Mouse (Mus musculus): ENCODE measurements around the gene Ppig. TPM values are rescaled to one million over a fixed set of nuclear protein-coding genes. Genes with fewer than 3 reads are reported as not detected.
A peak's percentile ranks its signal among the peaks of the same experiment; 100 is the strongest.

Gene Ppig
- polyA plus RNA-seq, 1 experiment from 2014 or later: 149 TPM

- no peak for ATAC-seq (replicated peaks; ENCODE audit: low FRiP score, low read depth)
- H3K36me3 ChIP-seq (ENCODE audit: insufficient read depth, low read length): no peaks in the 10 kb centered on the region
- DNase-seq (ENCODE audit: low spot score): no peak
- no peak overlapping the region for H3K4me3 ChIP-seq (replicated peaks; ENCODE audit: low read depth, low read length)
- no peaks in the 10 kb centered on the region for H3K4me1 ChIP-seq (replicated peaks; ENCODE audit: insufficient read depth, low read length)
- WGBS: 94% methylated on average over 3 of the region's 3 CpGs
- no peak overlapping the region for H3K9ac ChIP-seq (ENCODE audit: low read depth, low read length)
- no peak for TF ChIP-seq CTCF (IDR thresholded peaks at IDR 0.05; ENCODE audit: low read depth)
- no peaks in the 10 kb centered on the region for H3K27me3 ChIP-seq (ENCODE audit: insufficient read depth, low read length)
- no peak overlapping the region for H3K4me2 ChIP-seq (ENCODE audit: low read length)
- no peaks in the 10 kb centered on the region for H3K9me3 ChIP-seq (replicated peaks; ENCODE audit: low read length)
- no peak overlapping the region for H3K27ac ChIP-seq
These were observed 51.0 kb downstream of the Ppig start for GRCm38 (mm10) chr2:69773331-69773730.

- TF ChIP-seq CTCF (IDR thresholded peaks at IDR 0.05; ENCODE audit: low read depth): no peak
- Histone ChIP-seq H3K9ac (ENCODE audit: low read depth, low read length) (no peak overlapping the region), H3K36me3 (ENCODE audit: insufficient read depth, low read length) (0 out of 2 replicates have a peak, but pooled peaks cover 3% of the 10 kb centered on the region), H3K4me1 (replicated peaks; ENCODE audit: insufficient read depth, low read length) (no peaks in the 10 kb centered on the region), H3K9me3 (replicated peaks; ENCODE audit: low read length) (no peaks in the 10 kb centered on the region), H3K27ac (no peak overlapping the region), H3K4me3 (replicated peaks; ENCODE audit: low read depth, low read length) (no peak overlapping the region), H3K27me3 (ENCODE audit: insufficient read depth, low read length) (no peaks in the 10 kb centered on the region), H3K4me2 (ENCODE audit: low read length) (no peak overlapping the region)
- DNase-seq (ENCODE audit: low spot score) (no peak), ATAC-seq (replicated peaks; ENCODE audit: low FRiP score, low read depth) (no peak)
- 82% methylated on average over 7 of the region's 7 CpGs for WGBS
These were observed 55.9 kb downstream of the Ppig start for GRCm38 (mm10) chr2:69777985-69778835.

- peak; percentile 40 for DNase-seq (ENCODE audit: low spot score)
- 53% methylated on average over 5 of the region's 5 CpGs for WGBS
These were observed 56.5 kb downstream of the Ppig start for GRCm38 (mm10) chr2:69778836-69779177.

GRCm38 (mm10) chr2:69788974-69789373 lies 66.6 kb downstream of the Ppig start:
- peak overlapping the region; percentile 50 for H3K4me3 ChIP-seq (replicated peaks; ENCODE audit: low read depth, low read length)
- H3K4me2 ChIP-seq (ENCODE audit: low read length): peak overlapping the region; percentile 85
- H3K4me1 ChIP-seq (replicated peaks; ENCODE audit: insufficient read depth, low read length): no peaks in the 10 kb centered on the region; the same call in 1 of the 2 replicates
- no peak for TF ChIP-seq CTCF (IDR thresholded peaks at IDR 0.05; ENCODE audit: low read depth)
- no peaks in the 10 kb centered on the region for H3K27me3 ChIP-seq (ENCODE audit: insufficient read depth, low read length)
- peak overlapping the region; percentile 84 for H3K27ac ChIP-seq
- peak overlapping the region; percentile 57; the same call in 1 of the 2 replicates for H3K9ac ChIP-seq (ENCODE audit: low read depth, low read length)
- peak; percentile 16; the same call in 1 of the 2 replicates for ATAC-seq (replicated peaks; ENCODE audit: low FRiP score, low read depth)
- H3K36me3 ChIP-seq (ENCODE audit: insufficient read depth, low read length): no peaks in the 10 kb centered on the region
- WGBS: 16% methylated on average over 9 of the region's 9 CpGs
- no peaks in the 10 kb centered on the region for H3K9me3 ChIP-seq (replicated peaks; ENCODE audit: low read length)
- DNase-seq (ENCODE audit: low spot score): peak; percentile 41

More at GRCm38 (mm10) chr2:69778836-69779177, 56.5 kb downstream of the Ppig start:
- Histone ChIP-seq H3K27ac (no peak overlapping the region), H3K36me3 (ENCODE audit: insufficient read depth, low read length) (0 out of 2 replicates have a peak, but pooled peaks cover 3% of the 10 kb centered on the region), H3K4me2 (ENCODE audit: low read length) (no peak overlapping the region), H3K9me3 (replicated peaks; ENCODE audit: low read length) (no peaks in the 10 kb centered on the region), H3K27me3 (ENCODE audit: insufficient read depth, low read length) (no peaks in the 10 kb centered on the region), H3K9ac (ENCODE audit: low read depth, low read length) (no peak overlapping the region), H3K4me3 (replicated peaks; ENCODE audit: low read depth, low read length) (no peak overlapping the region), H3K4me1 (replicated peaks; ENCODE audit: insufficient read depth, low read length) (no peaks in the 10 kb centered on the region)
- ATAC-seq (replicated peaks; ENCODE audit: low FRiP score, low read depth): no peak
- TF ChIP-seq CTCF (IDR thresholded peaks at IDR 0.05; ENCODE audit: low read depth): peak; percentile 62

GRCm38 (mm10) chr2:69789429-69790069 lies 67.2 kb downstream of the Ppig start, which contains the start of the genes Ccdc173 and Phospho2:
TSS of gene Ccdc173 (minus strand) at chr2:69789575.
TSS of gene Phospho2 (plus strand) at chr2:69789623.
- peak within 1 kb of the TSS; percentile 59 for H3K9ac ChIP-seq (ENCODE audit: low read depth, low read length)
- H3K27ac ChIP-seq: peak within 1 kb of the TSS; percentile 84
- 0 out of 2 replicates have a peak, but pooled peaks cover 3% of the 10 kb centered on the region for H3K36me3 ChIP-seq (ENCODE audit: insufficient read depth, low read length)
- H3K4me1 ChIP-seq (replicated peaks; ENCODE audit: insufficient read depth, low read length): no peaks in the 10 kb centered on the region; the same call in 1 of the 2 replicates
- WGBS: 1% methylated on average over 48 of the region's 48 CpGs
- ATAC-seq (replicated peaks; ENCODE audit: low FRiP score, low read depth) (peak; percentile 96), DNase-seq (ENCODE audit: low spot score) (peak; percentile 99)
- H3K27me3 ChIP-seq (ENCODE audit: insufficient read depth, low read length): no peaks in the 10 kb centered on the region
- no peaks in the 10 kb centered on the region for H3K9me3 ChIP-seq (replicated peaks; ENCODE audit: low read length)
- no peak for TF ChIP-seq CTCF (IDR thresholded peaks at IDR 0.05; ENCODE audit: low read depth)
- H3K4me3 ChIP-seq (replicated peaks; ENCODE audit: low read depth, low read length): peak within 1 kb of the TSS; percentile 50
- H3K4me2 ChIP-seq (ENCODE audit: low read length): peak within 1 kb of the TSS; percentile 85

GRCm38 (mm10) chr2:69790285-69790684 lies 67.9 kb downstream of the Ppig start:
- WGBS: under 1% methylated on average over 10 of the region's 10 CpGs
- peak overlapping the region; percentile 85 for H3K4me2 ChIP-seq (ENCODE audit: low read length)
- no peaks in the 10 kb centered on the region for H3K9me3 ChIP-seq (replicated peaks; ENCODE audit: low read length)
- DNase-seq (ENCODE audit: low spot score): peak; percentile 94
- H3K9ac ChIP-seq (ENCODE audit: low read depth, low read length): no peak overlapping the region
- peak; percentile 30; the same call in 1 of the 2 replicates for ATAC-seq (replicated peaks; ENCODE audit: low FRiP score, low read depth)
- peak; percentile 88 for TF ChIP-seq CTCF (IDR thresholded peaks at IDR 0.05; ENCODE audit: low read depth)
- H3K27ac ChIP-seq: peak overlapping the region; percentile 84
- H3K4me1 ChIP-seq (replicated peaks; ENCODE audit: insufficient read depth, low read length): no peaks in the 10 kb centered on the region; the same call in 1 of the 2 replicates
- H3K27me3 ChIP-seq (ENCODE audit: insufficient read depth, low read length): no peaks in the 10 kb centered on the region
- peak overlapping the region; percentile 50 for H3K4me3 ChIP-seq (replicated peaks; ENCODE audit: low read depth, low read length)
- 0 out of 2 replicates have a peak, but pooled peaks cover 3% of the 10 kb centered on the region for H3K36me3 ChIP-seq (ENCODE audit: insufficient read depth, low read length)

Measured in kidney, postnatal 0 days (tissue).